Mouse (Mus musculus) NIH3T3 (cell line): ENCODE measurements at regions not wholly inside any gene's neighbourhood (a gene's known extent, or its start where the extent isn't known, plus 50 kb on each side); places are given as distances from the start of the nearest gene placed in this dataset.
"Not testable (repeated sequence)": the region's sequence is repeated elsewhere in the genome, so short reads cannot be mapped to it uniquely, and the experiment has no call there.

Experiments
- DNase-seq: peaks from one replicate; pipeline ENCODE4 v3.0.0-alpha.2; 2012; ENCODE audit warnings: low read depth

DNA sequence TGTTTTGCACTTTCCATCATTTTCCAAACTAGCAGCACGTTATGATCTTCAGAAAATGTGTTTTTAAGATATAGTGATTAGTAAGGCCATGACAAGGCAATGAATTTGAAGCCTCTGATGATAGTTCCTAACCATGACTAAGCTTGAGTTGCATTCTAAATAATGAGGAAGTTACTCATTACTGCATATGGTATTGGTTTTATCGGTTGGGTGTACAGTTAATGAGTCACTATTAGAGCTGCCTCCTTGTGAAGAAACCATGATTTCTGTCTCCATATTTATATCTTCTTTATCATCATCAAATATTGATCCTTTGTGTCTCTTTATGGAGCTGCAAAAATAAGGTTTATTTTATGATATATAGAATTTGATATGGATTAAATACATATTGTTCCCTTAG, 4763.5 kb upstream of the Gm7489 start:
- DNase-seq = no peak

DNA sequence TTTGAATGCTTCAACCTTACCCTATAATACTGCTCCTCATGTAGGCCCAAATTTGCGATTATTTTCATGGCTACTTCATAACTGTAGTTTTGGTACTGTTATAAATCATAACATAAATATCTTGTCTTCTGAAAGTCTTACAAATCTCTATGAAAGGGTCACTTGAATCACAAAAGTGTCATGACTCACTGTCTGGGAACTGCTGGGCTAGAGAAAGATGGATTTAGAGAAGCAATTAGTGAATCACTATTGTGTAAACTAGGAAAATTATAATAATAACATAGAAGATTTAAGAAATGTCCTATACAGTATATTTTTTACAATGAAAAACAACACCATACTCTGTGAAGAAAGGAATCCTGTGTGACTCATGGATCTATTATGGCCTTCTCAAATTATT, 4738.3 kb upstream of the Gm7489 start:
- peak; percentile 5 for DNase-seq

DNA sequence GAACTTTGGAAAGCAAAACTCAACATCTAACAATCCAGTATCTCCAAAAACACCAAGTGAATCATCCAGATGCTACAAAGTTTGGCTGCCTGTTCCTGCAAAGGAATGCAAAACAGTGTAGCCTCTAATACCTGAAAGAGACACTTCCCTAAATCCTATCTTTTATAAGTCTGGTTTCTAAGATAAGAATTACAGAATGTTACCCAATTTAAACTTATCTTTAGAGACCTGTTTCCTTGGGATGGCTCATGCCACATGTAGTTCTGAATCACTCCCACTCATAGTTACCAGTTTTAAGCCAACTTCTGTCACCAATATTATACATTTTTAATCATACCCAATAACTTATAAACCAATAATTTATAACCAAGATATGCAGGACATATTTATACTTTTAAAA, 4732.7 kb upstream of the Gm7489 start:
- DNase-seq = no peak

DNA sequence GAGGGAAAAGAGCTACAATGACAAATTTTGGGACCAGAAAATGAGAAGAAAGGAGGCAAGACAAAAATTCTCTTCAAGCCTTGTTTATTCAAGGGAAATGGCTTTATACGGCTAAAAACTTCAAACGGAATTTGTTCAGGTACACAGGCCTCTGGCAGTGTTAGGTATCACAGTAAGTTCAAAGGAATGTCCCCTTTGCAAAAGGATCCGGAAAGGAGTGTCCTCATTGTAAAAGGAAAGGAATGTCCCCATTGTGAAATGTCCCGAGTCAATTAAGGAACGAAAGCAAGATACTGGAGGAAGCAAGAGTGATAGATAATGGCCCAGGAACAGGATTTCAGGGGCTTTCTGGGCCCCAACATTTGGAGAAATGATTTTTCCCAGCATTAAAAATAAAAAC, 4730.7 kb upstream of the Gm7489 start:
- no peak for DNase-seq

DNA sequence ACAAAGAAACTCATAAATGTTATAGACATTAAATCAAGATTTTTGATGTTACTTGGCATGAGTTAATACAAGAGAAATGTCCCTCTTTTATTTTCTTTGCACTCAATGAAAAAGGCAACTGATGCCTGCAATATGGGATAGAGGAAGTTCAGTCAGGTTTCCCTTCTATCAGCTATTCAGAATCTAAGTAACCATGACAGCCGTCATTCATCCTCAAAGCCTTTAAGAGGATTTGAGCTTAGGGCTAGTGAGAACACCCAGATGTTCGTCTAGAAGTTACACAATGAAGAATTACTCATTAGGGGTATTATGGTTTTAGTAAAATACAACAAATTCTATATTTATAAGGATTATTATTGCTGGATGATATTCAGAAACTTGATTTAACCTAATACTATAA, 4693.2 kb upstream of the Gm7489 start:
- DNase-seq = no peak

DNA sequence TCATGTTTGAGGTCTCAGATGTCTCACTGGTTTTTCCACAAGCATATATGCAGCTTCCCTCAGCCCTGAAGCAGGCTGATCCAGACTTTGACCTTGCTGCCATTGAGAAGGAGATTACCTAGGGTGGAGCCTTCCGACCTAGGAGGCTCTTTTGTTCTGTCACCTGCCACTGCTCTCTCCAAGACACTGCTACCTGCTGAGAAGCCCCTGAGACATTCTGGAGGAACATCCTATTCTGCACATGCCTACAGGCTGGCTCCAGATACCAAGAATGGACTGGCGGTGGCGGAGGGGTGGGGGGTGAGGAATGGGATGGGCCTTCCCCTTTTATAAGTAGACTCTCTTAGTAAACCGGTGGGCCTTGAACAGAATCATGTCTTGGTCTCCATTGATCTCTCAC, 4692.1 kb upstream of the Gm7489 start:
- not testable (repeated sequence) for DNase-seq

DNA sequence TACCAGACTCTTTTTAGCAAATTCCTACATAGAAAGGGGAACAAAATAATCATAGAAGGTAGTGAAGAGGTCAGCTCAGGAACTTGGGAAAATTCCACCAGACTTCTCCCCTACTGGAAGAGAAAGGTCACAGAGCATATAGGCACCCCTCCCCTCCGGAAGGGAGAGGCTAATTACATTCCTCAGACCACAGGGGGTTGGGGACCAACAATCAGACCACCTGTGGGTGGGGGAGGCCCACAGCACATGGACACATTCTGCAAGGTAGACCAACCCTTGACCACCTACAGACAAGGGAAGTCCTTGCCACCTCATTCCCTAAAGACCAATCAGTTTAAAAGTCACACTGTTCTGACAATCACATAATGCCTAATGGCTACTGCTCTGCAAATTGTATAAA, 4655.6 kb upstream of the Gm7489 start:
- no peak for DNase-seq

DNA sequence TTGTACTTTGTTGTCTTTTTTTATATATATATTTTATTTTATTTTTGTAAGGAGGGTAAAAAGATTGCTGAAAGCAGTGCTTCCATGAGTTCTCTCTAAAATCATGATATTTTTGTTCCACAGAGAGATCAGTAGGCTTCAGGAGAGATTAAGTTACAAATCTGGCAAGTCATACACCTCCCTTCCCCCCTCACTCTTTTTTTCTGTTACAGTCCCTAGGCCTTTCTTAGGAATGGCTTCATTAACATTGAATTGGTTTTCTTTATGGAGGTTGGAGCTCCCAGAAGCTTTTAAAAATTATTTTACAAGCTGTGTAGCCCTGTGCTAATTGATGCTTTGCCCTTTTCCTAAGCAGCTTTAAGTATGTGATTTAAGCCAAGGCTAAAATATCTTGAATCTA, 4653.9 kb upstream of the Gm7489 start:
- DNase-seq = no peak

DNA sequence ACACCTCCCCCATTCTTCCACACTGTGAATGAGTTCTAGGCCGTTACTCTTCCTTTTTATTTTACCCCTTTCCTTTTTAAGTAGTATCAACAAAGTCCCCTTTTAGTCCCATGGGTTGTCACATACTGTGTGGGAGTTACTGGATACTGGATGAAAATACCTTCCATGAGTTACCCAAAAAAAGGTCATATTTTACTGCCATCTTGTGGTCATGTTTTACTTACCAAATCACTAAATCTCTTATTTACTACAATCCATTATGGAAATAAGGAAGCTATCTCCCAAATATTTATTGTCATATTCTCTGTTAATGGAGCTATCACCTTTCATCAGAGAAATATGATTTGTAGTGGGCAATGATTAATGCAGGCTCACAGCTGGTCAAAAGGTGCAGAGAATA, 4614.5 kb upstream of the Gm7489 start:
- DNase-seq = peak; percentile 5
